Mouse (Mus musculus) induced T-regulatory cell, adult 2 months (primary cell): ENCODE data around the gene Krtcap2.

Experiments used
- DNase-seq: peaks from one replicate; pipeline ENCODE4 v3.0.0-alpha.2; 2012; ENCODE audit warnings: low read depth

Gene Krtcap2

GRCm38 (mm10) chr3:89225321-89225815 is 20.4 kb upstream of the Krtcap2 start:
- no peak for DNase-seq

GRCm38 (mm10) chr3:89225918-89226317 is 19.8 kb upstream of the Krtcap2 start:
- no peak for DNase-seq

GRCm38 (mm10) chr3:89226361-89226760 is 19.4 kb upstream of the Krtcap2 start:
- no peak for DNase-seq

- peak; percentile 51 for DNase-seq
Measured at GRCm38 (mm10) chr3:89226900-89227299, 18.9 kb upstream of the Krtcap2 start, which contains the start of gene Mtx1. Gene Mtx1, minus strand, starts transcription at chr3:89227088.

- peak; percentile 93 for DNase-seq
Measured at GRCm38 (mm10) chr3:89227307-89228179, 18.2 kb upstream of the Krtcap2 start.

GRCm38 (mm10) chr3:89228180-89228549 is 17.6 kb upstream of the Krtcap2 start:
- peak; percentile 92 for DNase-seq

- peak; percentile 54 for DNase-seq
Measured at GRCm38 (mm10) chr3:89228836-89229235, 16.9 kb upstream of the Krtcap2 start, which contains the start of gene Muc1. Gene Muc1, plus strand, starts transcription at chr3:89229057.

GRCm38 (mm10) chr3:89229276-89229675 is 16.5 kb upstream of the Krtcap2 start:
- peak; percentile 34 for DNase-seq

- peak; percentile 56 for DNase-seq
Measured at GRCm38 (mm10) chr3:89230561-89230960, 15.2 kb upstream of the Krtcap2 start.

GRCm38 (mm10) chr3:89231345-89231744 is 14.4 kb upstream of the Krtcap2 start:
- peak; percentile 83 for DNase-seq

- DNase-seq = no peak
Measured at GRCm38 (mm10) chr3:89231772-89232275, 13.9 kb upstream of the Krtcap2 start.

- no peak for DNase-seq
Measured at GRCm38 (mm10) chr3:89232614-89233013, 13.2 kb upstream of the Krtcap2 start.

GRCm38 (mm10) chr3:89233562-89234110 is 12.1 kb upstream of the Krtcap2 start:
- no peak for DNase-seq

- DNase-seq = no peak
Measured at GRCm38 (mm10) chr3:89236516-89236915, 9.2 kb upstream of the Krtcap2 start.

- DNase-seq = no peak
Measured at GRCm38 (mm10) chr3:89237682-89238081, 8.1 kb upstream of the Krtcap2 start.

- no peak for DNase-seq
Measured at GRCm38 (mm10) chr3:89238494-89238893, 7.3 kb upstream of the Krtcap2 start.

GRCm38 (mm10) chr3:89242331-89242895 is 3.4 kb upstream of the Krtcap2 start:
- peak; percentile 83 for DNase-seq

GRCm38 (mm10) chr3:89243609-89244008 is 2.2 kb upstream of the Krtcap2 start:
- DNase-seq = peak; percentile 83

- peak; percentile 73 for DNase-seq
Measured at GRCm38 (mm10) chr3:89244158-89244981, 1.4 kb upstream of the Krtcap2 start.

GRCm38 (mm10) chr3:89244982-89245687 is 631 bp upstream of the Krtcap2 start:
- peak; percentile 80 for DNase-seq
